Mouse (Mus musculus): ENCODE measurements around the gene Ppig. TPM values are rescaled to one million over a fixed set of nuclear protein-coding genes. Genes with fewer than 3 reads are reported as not detected.

The Ppig gene
- total and polyA plus RNA-seq, 2 experiments: 0.91 to 9.7 TPM

DNA sequence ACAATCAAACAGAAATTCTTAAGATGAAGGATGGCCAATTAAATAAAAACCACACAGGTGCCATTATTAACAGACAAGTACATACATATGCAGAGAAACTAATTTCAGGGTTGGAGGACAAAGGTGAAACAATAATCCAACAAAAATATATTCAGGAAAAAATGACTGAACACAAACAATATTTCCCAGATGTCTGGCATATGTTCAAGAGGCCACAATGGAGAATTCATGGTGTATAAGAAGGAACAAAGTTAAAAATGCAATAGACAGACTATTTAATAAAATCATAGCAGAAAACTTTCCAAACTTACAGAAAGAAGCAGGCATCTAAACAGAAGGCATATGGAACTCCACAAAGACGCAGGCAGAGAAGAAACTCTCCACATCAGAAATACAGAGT lies 42.4 kb downstream of the Ppig start:
- TF ChIP-seq POLR2A (IDR thresholded peaks at IDR 0.05; ENCODE audit: extremely low read depth, insufficient read depth, low read length): no peak
- TF ChIP-seq CTCF (IDR thresholded peaks at IDR 0.05; ENCODE audit: low read depth, low read length): no peak
- no peaks in the 10 kb centered on the region for H3K36me3 ChIP-seq (ENCODE audit: control insufficient read depth, insufficient read depth, low read length)
- H3K27me3 ChIP-seq (ENCODE audit: control insufficient read depth, insufficient read depth, low read length): no peaks in the 10 kb centered on the region
- WGBS: 80% methylated on average over 1 of the region's 1 CpGs
- no peak overlapping the region for H3K27ac ChIP-seq (replicated peaks; ENCODE audit: insufficient read depth, low read depth, low read length)
- DNase-seq (ENCODE audit: extremely low read depth, low read depth, low spot score): no peak
- no peaks in the 10 kb centered on the region for H3K4me1 ChIP-seq (ENCODE audit: control insufficient read depth, insufficient read depth, low read length)
- H3K4me3 ChIP-seq (ENCODE audit: insufficient read depth, low read depth, low read length): no peak overlapping the region
- no peaks in the 10 kb centered on the region for H3K79me2 ChIP-seq (ENCODE audit: control insufficient read depth, insufficient read depth, low read length)
- H3K9ac ChIP-seq (ENCODE audit: low read depth, low read length): no peak overlapping the region

DNA sequence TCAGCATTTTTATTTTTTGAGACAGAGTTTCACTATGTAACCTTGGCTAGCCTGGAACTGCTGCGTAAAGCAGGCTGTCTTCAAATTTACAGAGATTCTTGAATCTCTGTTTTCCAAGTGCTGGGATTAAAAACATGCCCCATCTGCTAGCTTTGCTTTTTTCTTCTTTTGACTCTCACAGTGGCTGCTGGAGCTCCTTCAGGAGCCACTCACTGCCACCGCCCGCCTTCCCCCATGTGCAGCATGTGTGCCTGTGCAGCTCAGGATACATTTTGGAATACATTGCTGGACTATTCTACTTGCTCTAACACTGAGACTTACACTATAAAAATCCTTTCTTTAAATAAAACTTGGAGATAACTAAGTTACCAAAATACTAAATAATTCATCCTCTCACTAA lies 51.0 kb downstream of the Ppig start:
- no peaks in the 10 kb centered on the region for H3K36me3 ChIP-seq (ENCODE audit: control insufficient read depth, insufficient read depth, low read length)
- H3K4me1 ChIP-seq (ENCODE audit: control insufficient read depth, insufficient read depth, low read length): no peaks in the 10 kb centered on the region
- no peaks in the 10 kb centered on the region for H3K79me2 ChIP-seq (ENCODE audit: control insufficient read depth, insufficient read depth, low read length)
- no peak overlapping the region for H3K27ac ChIP-seq (replicated peaks; ENCODE audit: insufficient read depth, low read depth, low read length)
- H3K4me3 ChIP-seq (ENCODE audit: insufficient read depth, low read depth, low read length): no peak overlapping the region
- H3K9ac ChIP-seq (ENCODE audit: low read depth, low read length): no peak overlapping the region
- no peak for DNase-seq (ENCODE audit: extremely low read depth, low read depth, low spot score)
- WGBS: 95% methylated on average over 3 of the region's 3 CpGs
- H3K27me3 ChIP-seq (ENCODE audit: control insufficient read depth, insufficient read depth, low read length): no peaks in the 10 kb centered on the region
- no peak for TF ChIP-seq POLR2A (IDR thresholded peaks at IDR 0.05; ENCODE audit: extremely low read depth, insufficient read depth, low read length)
- TF ChIP-seq CTCF (IDR thresholded peaks at IDR 0.05; ENCODE audit: low read depth, low read length): no peak

DNA sequence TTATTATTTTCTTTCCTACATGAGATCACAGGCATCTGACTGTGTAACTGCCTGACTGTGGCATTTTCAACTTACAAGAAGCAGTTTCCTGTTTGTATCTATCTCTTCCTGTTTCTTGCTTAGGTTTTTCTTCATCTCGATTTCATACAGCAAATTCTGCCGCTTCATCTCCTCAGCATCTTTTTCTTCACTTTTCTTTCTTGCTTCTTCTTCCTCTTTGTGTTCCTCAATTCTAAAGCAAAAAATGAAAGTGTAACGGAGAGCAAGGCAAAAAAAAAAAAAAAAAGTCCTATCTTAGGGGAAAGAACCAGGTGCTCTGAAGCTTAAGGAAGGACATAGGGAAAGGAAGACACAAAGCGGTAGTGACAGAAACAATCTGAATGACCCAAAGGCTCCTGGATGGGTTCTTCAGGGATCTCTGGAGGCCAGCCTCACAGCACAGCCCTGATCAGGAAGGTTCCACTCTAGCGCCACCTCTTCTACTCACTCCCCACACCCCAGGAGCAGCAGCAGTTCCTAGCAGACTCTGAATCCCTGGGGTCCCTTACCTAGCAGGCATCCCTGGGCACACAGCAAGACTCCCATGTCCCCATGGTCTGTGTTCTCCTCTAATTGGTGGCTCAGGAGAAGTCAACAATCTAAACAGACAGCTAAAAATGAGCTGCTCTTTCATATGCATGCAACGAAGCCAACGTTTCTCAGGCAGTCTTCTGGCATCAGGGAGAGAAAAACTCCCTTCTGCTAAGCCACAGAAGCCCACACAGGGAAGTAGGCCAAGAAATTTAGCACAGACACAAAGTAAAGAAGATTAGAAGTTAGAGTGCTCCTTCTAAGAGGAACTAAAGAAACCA lies 55.9 kb downstream of the Ppig start:
- Histone ChIP-seq H3K27ac (replicated peaks; ENCODE audit: insufficient read depth, low read depth, low read length) (no peak overlapping the region), H3K27me3 (ENCODE audit: control insufficient read depth, insufficient read depth, low read length) (no peaks in the 10 kb centered on the region), H3K4me1 (ENCODE audit: control insufficient read depth, insufficient read depth, low read length) (no peaks in the 10 kb centered on the region), H3K4me3 (ENCODE audit: insufficient read depth, low read depth, low read length) (no peak overlapping the region), H3K79me2 (ENCODE audit: control insufficient read depth, insufficient read depth, low read length) (no peaks in the 10 kb centered on the region), H3K36me3 (ENCODE audit: control insufficient read depth, insufficient read depth, low read length) (no peaks in the 10 kb centered on the region), H3K9ac (ENCODE audit: low read depth, low read length) (no peak overlapping the region)
- TF ChIP-seq CTCF (IDR thresholded peaks at IDR 0.05; ENCODE audit: low read depth, low read length) (no peak), POLR2A (IDR thresholded peaks at IDR 0.05; ENCODE audit: extremely low read depth, insufficient read depth, low read length) (no peak)
- 69% methylated on average over 7 of the region's 7 CpGs for WGBS
- no peak for DNase-seq (ENCODE audit: extremely low read depth, low read depth, low spot score)

DNA sequence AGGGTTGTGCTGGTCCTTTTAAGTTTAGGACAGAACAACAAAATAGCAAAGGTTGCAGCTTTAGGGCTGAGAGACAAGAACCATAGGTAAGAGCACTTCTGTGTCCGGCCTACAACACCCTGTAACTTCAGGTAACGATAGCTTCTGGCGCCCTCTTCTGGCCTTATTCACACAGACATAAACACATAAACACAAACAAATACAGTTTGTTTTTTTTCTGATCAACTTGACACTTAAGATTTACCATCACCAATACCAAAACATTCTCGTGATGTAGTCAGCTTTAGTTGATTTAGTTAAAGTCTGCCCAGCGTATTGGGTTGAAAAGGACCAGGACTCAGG lies 56.5 kb downstream of the Ppig start:
- Histone ChIP-seq H3K79me2 (ENCODE audit: control insufficient read depth, insufficient read depth, low read length) (no peaks in the 10 kb centered on the region), H3K36me3 (ENCODE audit: control insufficient read depth, insufficient read depth, low read length) (no peaks in the 10 kb centered on the region), H3K4me1 (ENCODE audit: control insufficient read depth, insufficient read depth, low read length) (no peaks in the 10 kb centered on the region), H3K27ac (replicated peaks; ENCODE audit: insufficient read depth, low read depth, low read length) (no peak overlapping the region), H3K9ac (ENCODE audit: low read depth, low read length) (no peak overlapping the region), H3K4me3 (ENCODE audit: insufficient read depth, low read depth, low read length) (no peak overlapping the region), H3K27me3 (ENCODE audit: control insufficient read depth, insufficient read depth, low read length) (no peaks in the 10 kb centered on the region)
- TF ChIP-seq CTCF (IDR thresholded peaks at IDR 0.05; ENCODE audit: low read depth, low read length): peak; percentile 36
- TF ChIP-seq POLR2A (IDR thresholded peaks at IDR 0.05; ENCODE audit: extremely low read depth, insufficient read depth, low read length): no peak
- DNase-seq (ENCODE audit: extremely low read depth, low read depth, low spot score): peak; percentile 61
- WGBS: 58% methylated on average over 5 of the region's 5 CpGs

DNA sequence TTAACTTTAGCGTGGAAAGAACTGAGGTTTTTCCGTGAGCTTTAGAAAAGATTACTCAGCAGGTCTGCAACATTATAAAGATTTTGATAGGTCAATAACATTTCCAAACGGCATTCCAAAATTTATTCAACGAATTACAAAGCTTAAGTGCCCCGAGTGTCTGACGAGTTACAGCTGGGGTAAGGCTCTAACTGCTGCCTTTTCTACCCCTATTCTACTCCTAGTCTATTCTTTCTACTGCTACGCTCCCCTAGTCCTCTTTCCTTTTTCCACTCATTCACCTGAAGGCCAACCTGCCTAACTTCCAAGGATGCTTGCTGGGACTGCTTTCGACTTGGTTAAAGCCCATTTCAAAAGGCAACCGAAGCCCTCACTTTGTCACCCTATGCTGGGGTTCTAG lies 66.6 kb downstream of the Ppig start:
- Histone ChIP-seq H3K27me3 (ENCODE audit: control insufficient read depth, insufficient read depth, low read length) (no peaks in the 10 kb centered on the region), H3K9ac (ENCODE audit: low read depth, low read length) (peak overlapping the region; percentile 5; the same call in 1 of the 2 replicates), H3K4me3 (ENCODE audit: insufficient read depth, low read depth, low read length) (peak overlapping the region; percentile 70), H3K4me1 (ENCODE audit: control insufficient read depth, insufficient read depth, low read length) (peaks cover 2% of the 10 kb centered on the region; the same call in 1 of the 2 replicates), H3K27ac (replicated peaks; ENCODE audit: insufficient read depth, low read depth, low read length) (no peak overlapping the region), H3K79me2 (ENCODE audit: control insufficient read depth, insufficient read depth, low read length) (no peaks in the 10 kb centered on the region), H3K36me3 (ENCODE audit: control insufficient read depth, insufficient read depth, low read length) (peaks cover 16% of the 10 kb centered on the region)
- TF ChIP-seq POLR2A (IDR thresholded peaks at IDR 0.05; ENCODE audit: extremely low read depth, insufficient read depth, low read length): no peak
- no peak for TF ChIP-seq CTCF (IDR thresholded peaks at IDR 0.05; ENCODE audit: low read depth, low read length)
- WGBS: 32% methylated on average over 9 of the region's 9 CpGs
- DNase-seq (ENCODE audit: extremely low read depth, low read depth, low spot score): no peak

DNA sequence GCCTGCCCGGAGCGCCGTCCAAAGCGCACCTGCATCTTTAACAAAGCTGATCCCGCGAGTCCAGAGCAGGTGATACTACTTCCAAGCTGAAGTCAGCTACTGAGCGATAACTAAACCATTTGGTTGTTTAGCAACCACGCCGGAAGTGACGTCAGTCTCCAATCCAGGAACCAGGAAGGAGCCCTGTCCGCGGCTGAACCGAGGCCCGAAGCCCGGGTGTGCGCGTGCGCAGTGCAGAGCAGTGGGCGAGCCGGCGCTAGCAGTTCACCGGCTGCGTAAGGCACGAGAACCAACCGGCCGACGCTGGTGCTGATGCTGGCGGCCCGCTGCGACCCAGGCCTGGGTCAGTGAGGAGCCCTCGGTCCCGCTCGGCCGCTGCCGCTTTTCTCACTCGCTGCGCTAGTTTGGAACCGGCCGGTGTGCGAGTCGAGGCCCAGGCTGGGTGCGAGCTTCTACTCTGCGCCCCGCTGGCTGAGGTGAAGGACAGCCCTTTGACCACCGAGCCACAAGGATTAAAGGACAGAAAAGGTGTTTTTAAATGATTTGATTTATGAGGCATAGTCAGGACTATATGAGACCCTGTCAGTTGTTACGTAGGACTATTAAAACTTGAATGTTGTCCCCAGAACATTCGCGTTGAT lies 67.2 kb downstream of the Ppig start, which contains the start of the genes Ccdc173 and Phospho2:
Gene Ccdc173 (minus strand): TSS at position 147 of the 641 bp plus-strand sequence.
Gene Phospho2 (plus strand): TSS at position 195 of the 641 bp plus-strand sequence.
- no peaks in the 10 kb centered on the region for H3K27me3 ChIP-seq (ENCODE audit: control insufficient read depth, insufficient read depth, low read length)
- 1% methylated on average over 48 of the region's 48 CpGs for WGBS
- H3K36me3 ChIP-seq (ENCODE audit: control insufficient read depth, insufficient read depth, low read length): peaks cover 19% of the 10 kb centered on the region
- peak within 1 kb of the TSS; percentile 56 for H3K27ac ChIP-seq (replicated peaks; ENCODE audit: insufficient read depth, low read depth, low read length)
- peak; percentile 97 for DNase-seq (ENCODE audit: extremely low read depth, low read depth, low spot score)
- peaks cover 2% of the 10 kb centered on the region; the same call in 1 of the 2 replicates for H3K4me1 ChIP-seq (ENCODE audit: control insufficient read depth, insufficient read depth, low read length)
- H3K9ac ChIP-seq (ENCODE audit: low read depth, low read length): peak within 1 kb of the TSS; percentile 78
- TF ChIP-seq CTCF (IDR thresholded peaks at IDR 0.05; ENCODE audit: low read depth, low read length) (no peak), POLR2A (IDR thresholded peaks at IDR 0.05; ENCODE audit: extremely low read depth, insufficient read depth, low read length) (peak; percentile 74; the same call in 1 of the 2 replicates)
- H3K79me2 ChIP-seq (ENCODE audit: control insufficient read depth, insufficient read depth, low read length): no peaks in the 10 kb centered on the region
- peak within 1 kb of the TSS; percentile 70 for H3K4me3 ChIP-seq (ENCODE audit: insufficient read depth, low read depth, low read length)
